Mouse (Mus musculus) heart, embryonic 16.5 days (tissue): ENCODE measurements at regions not wholly inside any gene's neighbourhood (a gene's known extent, or its start where the extent isn't known, plus 50 kb on each side); places are given as distances from the start of the nearest gene placed in this dataset.

Source experiments
- ATAC-seq: fragments of 200-750 bp; cut with Nextera tagmentation; replicated peaks from 2 replicates; pipeline ENCODE4 v1.8.0; 2017; ENCODE audit warnings: moderate number of reproducible peaks; ENCODE audit not compliant: insufficient read depth, low FRiP score; ENCODE audit errors: extremely low read depth
- H3K27ac ChIP-seq: fragments of 300-500 bp; sonication (generic); 2 replicates; pipeline ENCODE4 v1.5.1; 2014; ENCODE audit warnings: mild to moderate bottlenecking, low read length, control low read depth, moderate library complexity
- H3K27me3 ChIP-seq: fragments of 300-500 bp; sonication (generic); 2 replicates; pipeline ENCODE4 v1.6.1; 2014; ENCODE audit warnings: low read length, mixed read lengths; ENCODE audit not compliant: control insufficient read depth, insufficient read depth
- H3K36me3 ChIP-seq: fragments of 300-500 bp; sonication (generic); 2 replicates; pipeline ENCODE4 v1.6.1; 2014; ENCODE audit not compliant: control insufficient read depth, insufficient read depth
- H3K4me1 ChIP-seq: fragments of 300-500 bp; sonication (generic); 2 replicates; pipeline ENCODE4 v1.6.1; 2014; ENCODE audit warnings: low read length, mixed read lengths; ENCODE audit not compliant: control insufficient read depth, insufficient read depth
- H3K4me2 ChIP-seq: fragments of 300-500 bp; sonication (generic); 2 replicates; pipeline ENCODE4 v1.6.1; 2014; ENCODE audit warnings: low read depth, mild to moderate bottlenecking, control low read depth, low read length
- H3K4me3 ChIP-seq: fragments of 300-500 bp; sonication (generic); 2 replicates; pipeline ENCODE4 v1.5.1; 2014; ENCODE audit warnings: mild to moderate bottlenecking, control low read depth, low read length
- H3K9ac ChIP-seq: fragments of 300-500 bp; sonication (generic); 2 replicates; pipeline ENCODE4 v1.6.1; 2014; ENCODE audit warnings: low read length, control low read depth
- H3K9me3 ChIP-seq: fragments of 300-500 bp; sonication (generic); replicated peaks from 2 replicates; pipeline ENCODE4 v1.6.1; 2016; ENCODE audit warnings: low read length; ENCODE audit not compliant: control insufficient read depth
- WGBS: fragments of 180-500 bp; shearing (Covaris S2); extraction: QIAGEN DNeasy Blood & Tissue Kit; methylation state at CpG from one replicate; pipeline ENCODE4 v1.1.7; 2014; 5-methylcytosine and 5-hydroxymethylcytosine counted together

DNA sequence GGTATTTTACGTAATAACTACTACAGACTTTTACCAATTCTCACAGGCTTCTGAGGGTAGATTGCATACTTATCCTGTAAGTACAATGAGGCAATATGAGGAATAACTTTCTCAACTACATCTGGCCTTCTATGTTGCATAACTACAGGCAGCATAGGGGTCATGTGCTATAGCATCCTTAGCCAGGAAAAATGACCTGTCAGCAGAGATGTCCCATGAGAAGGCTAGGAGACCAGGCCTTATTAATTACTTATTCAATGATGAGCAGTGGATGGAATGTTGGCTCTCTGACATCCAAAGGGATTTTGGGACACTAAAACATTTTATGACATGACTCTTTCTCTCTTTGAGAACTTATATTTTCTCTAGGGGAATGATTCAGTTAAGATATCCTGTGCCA lies 873.9 kb downstream of the Kcnma1 start:
- Histone ChIP-seq H3K4me1 (no peaks in the 10 kb centered on the region), H3K9ac (no peak overlapping the region), H3K36me3 (no peaks in the 10 kb centered on the region), H3K9me3 (no peaks in the 10 kb centered on the region), H3K27ac (no peak overlapping the region), H3K4me3 (no peak overlapping the region), H3K27me3 (no peaks in the 10 kb centered on the region), H3K4me2 (no peak overlapping the region)
- 87% methylated on average over 1 of the region's 1 CpGs for WGBS
- no peak for ATAC-seq

DNA sequence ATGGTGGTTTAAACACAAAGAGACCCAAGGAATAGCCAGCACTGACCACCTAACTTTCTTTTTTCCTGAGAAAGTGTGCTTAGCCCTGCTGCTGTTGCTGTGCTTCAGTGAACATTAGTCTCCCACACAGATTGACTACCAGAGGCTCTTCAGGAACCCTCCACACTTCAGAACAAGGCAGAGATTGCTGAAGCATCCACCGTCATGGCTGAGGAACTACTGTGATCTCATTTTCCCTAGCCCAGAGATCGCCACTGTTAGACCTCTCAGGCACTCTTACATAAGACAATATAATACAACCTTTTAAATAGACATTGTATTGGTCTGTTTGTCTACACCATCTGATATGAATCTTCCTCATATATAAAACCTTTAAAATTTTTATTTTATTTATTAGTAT lies 879.6 kb downstream of the Kcnma1 start:
- 76% methylated on average over 2 of the region's 2 CpGs for WGBS
- no peak overlapping the region for H3K9ac ChIP-seq
- no peak overlapping the region for H3K4me3 ChIP-seq
- no peaks in the 10 kb centered on the region for H3K36me3 ChIP-seq
- no peak for ATAC-seq
- H3K9me3 ChIP-seq, result no peaks in the 10 kb centered on the region
- H3K27me3 ChIP-seq, result no peaks in the 10 kb centered on the region
- no peak overlapping the region for H3K27ac ChIP-seq
- H3K4me2 ChIP-seq, result no peak overlapping the region
- H3K4me1 ChIP-seq, result no peaks in the 10 kb centered on the region

DNA sequence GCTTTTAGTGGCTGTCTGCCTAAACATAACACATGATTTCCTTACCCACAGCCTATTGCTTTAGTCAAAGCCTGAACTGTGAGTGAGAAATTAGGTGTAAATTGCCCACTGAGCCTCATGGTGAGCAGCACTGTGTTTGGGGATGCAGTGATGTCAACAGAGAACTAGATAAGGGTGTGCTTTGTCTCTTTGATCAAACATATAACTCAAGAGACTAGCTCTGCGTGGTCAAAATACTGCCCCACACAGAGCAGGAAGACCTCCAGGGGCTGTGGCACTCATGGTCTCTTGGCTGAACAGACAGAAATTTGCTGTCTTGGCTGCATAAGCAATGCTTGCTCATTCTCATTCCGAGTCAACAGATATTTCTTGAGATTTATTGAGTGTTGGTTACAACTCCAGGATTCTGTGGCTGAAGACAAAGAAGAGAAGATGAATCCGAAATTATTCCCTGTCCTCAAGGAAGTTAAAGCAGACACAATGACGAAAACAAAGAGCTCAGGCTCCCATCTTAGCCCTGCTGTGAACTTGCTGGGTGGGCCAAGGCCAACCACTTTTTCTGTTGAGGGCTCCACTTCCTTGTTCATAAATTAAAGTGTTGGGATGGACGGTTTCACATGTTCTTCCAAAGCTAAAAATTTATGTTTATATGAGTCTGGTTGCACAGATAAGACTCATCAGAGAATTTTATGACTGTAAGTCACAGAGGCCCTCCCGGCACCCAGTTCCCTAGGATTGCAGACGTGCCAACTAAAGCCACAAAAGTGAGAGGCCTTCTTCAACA lies 882.4 kb downstream of the Kcnma1 start:
- no peaks in the 10 kb centered on the region for H3K36me3 ChIP-seq
- H3K4me2 ChIP-seq, result no peak overlapping the region
- ATAC-seq, result no peak
- no peaks in the 10 kb centered on the region for H3K27me3 ChIP-seq
- WGBS, result 59% methylated on average over 7 of the region's 7 CpGs
- no peaks in the 10 kb centered on the region for H3K9me3 ChIP-seq
- no peak overlapping the region for H3K9ac ChIP-seq
- no peak overlapping the region for H3K27ac ChIP-seq
- no peak overlapping the region for H3K4me3 ChIP-seq
- no peaks in the 10 kb centered on the region for H3K4me1 ChIP-seq

- no peak overlapping the region for H3K27ac ChIP-seq
- H3K36me3 ChIP-seq, result no peaks in the 10 kb centered on the region
- no peak overlapping the region for H3K9ac ChIP-seq
- no peak for ATAC-seq
- no peaks in the 10 kb centered on the region for H3K4me1 ChIP-seq
- no peaks in the 10 kb centered on the region for H3K9me3 ChIP-seq
- H3K27me3 ChIP-seq, result no peaks in the 10 kb centered on the region
- WGBS, result 72% methylated on average over 8 of the region's 8 CpGs
- no peak overlapping the region for H3K4me3 ChIP-seq
- H3K4me2 ChIP-seq, result no peak overlapping the region
Observed at GRCm38 (mm10) chr14:23115889-23116510, 898.3 kb downstream of the Kcnma1 start.

DNA sequence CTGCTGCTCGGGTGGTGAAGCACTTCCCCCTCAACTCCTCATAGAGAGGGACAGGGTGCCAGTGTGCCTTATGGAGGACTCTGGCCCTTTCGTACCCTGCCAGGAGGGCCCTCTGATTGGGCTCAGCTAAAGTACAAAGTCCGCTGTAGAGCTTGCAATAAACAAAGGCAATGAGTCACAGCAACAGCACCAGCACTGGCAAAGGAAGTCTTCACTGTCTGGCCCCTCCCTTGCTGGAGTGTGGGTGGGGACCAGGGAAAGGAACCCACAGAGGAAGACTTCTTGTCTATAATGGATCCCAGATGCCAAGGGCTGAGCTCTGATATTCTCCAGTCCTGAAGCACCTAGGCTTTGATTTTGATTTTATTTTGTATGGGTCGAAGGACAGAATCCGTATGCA lies 899.4 kb downstream of the Kcnma1 start:
- no peaks in the 10 kb centered on the region for H3K36me3 ChIP-seq
- no peak overlapping the region for H3K9ac ChIP-seq
- no peaks in the 10 kb centered on the region for H3K27me3 ChIP-seq
- no peaks in the 10 kb centered on the region for H3K9me3 ChIP-seq
- H3K4me1 ChIP-seq, result no peaks in the 10 kb centered on the region
- H3K4me2 ChIP-seq, result no peak overlapping the region
- WGBS, result 54% methylated on average over 5 of the region's 5 CpGs
- no peak for ATAC-seq
- no peak overlapping the region for H3K27ac ChIP-seq
- no peak overlapping the region for H3K4me3 ChIP-seq

DNA sequence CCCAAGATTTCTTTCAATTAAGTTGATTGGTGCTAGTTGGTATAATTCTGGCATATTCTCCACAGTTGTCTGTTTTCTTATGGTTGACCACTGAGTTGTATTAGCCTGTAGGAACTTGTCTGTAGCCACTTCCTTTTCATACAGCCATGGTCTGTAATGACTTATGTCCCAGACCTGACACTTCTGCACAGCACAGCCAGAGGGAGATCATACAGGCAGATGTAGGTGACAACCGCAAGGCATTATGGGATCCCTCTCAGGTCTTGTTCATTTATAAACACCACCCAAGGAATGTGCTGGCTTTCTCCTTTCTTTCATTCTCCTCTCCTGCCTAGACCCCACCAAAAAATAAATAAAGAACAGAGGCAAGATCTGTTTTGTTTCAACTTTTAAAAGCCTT lies 899.8 kb downstream of the Kcnma1 start:
- no peaks in the 10 kb centered on the region for H3K4me1 ChIP-seq
- 94% methylated on average over 1 of the region's 1 CpGs for WGBS
- no peak overlapping the region for H3K4me3 ChIP-seq

DNA sequence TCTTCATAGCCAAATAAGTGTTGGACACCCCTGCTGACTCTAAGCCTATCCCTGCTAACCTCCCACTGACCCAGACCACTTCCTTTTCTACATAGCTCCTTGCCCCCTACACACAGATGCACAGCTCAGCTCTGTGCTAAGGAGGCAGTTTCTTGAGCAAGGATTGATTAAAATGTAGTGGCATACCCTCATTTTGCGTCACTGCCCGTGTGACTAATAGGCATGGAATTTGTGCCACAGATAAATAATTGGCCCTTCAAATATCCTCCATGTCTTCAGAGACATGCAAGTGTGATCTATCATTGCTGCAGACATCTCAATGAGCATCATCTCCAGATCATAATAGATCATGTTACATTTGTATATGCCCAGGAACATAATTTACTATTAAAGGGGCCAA lies 901.9 kb downstream of the Kcnma1 start:
- 66% methylated on average over 2 of the region's 2 CpGs for WGBS
- no peak overlapping the region for H3K4me2 ChIP-seq
- no peaks in the 10 kb centered on the region for H3K27me3 ChIP-seq
- no peaks in the 10 kb centered on the region for H3K36me3 ChIP-seq
- no peak overlapping the region for H3K4me3 ChIP-seq
- H3K4me1 ChIP-seq, result no peaks in the 10 kb centered on the region
- H3K9ac ChIP-seq, result no peak overlapping the region
- no peaks in the 10 kb centered on the region for H3K9me3 ChIP-seq
- no peak for ATAC-seq
- H3K27ac ChIP-seq, result no peak overlapping the region

More for the DNA sequence above, 899.8 kb downstream of the Kcnma1 start:
- H3K9ac ChIP-seq, result no peak overlapping the region
- H3K27ac ChIP-seq, result no peak overlapping the region
- no peaks in the 10 kb centered on the region for H3K27me3 ChIP-seq
- no peak for ATAC-seq
- no peaks in the 10 kb centered on the region for H3K36me3 ChIP-seq
- no peaks in the 10 kb centered on the region for H3K9me3 ChIP-seq
- no peak overlapping the region for H3K4me2 ChIP-seq

DNA sequence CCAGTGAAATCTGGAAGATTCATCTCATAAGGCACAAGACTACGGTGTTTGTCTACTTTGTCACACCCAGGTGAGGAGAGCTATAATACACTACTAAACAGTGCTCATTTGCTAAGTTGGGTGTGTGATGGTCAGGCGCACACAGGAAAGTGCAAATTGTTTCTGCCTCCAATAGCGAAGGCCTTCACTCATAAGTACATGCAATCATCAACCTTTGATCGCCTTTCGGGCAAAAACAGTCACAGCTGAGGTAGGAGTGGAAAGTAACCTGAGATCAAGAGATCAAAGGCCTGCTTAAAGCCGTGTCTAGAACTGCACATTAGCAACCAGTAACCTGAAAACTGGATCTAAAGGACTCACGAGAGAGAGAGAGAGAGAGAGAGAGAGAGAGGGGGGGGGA lies 905.7 kb downstream of the Kcnma1 start:
- ATAC-seq, result no peak
- Histone ChIP-seq H3K4me2 (no peak overlapping the region), H3K9me3 (no peaks in the 10 kb centered on the region), H3K4me1 (no peaks in the 10 kb centered on the region), H3K4me3 (no peak overlapping the region), H3K27ac (no peak overlapping the region), H3K27me3 (no peaks in the 10 kb centered on the region), H3K36me3 (no peaks in the 10 kb centered on the region), H3K9ac (no peak overlapping the region)
- WGBS, result 83% methylated on average over 7 of the region's 7 CpGs

DNA sequence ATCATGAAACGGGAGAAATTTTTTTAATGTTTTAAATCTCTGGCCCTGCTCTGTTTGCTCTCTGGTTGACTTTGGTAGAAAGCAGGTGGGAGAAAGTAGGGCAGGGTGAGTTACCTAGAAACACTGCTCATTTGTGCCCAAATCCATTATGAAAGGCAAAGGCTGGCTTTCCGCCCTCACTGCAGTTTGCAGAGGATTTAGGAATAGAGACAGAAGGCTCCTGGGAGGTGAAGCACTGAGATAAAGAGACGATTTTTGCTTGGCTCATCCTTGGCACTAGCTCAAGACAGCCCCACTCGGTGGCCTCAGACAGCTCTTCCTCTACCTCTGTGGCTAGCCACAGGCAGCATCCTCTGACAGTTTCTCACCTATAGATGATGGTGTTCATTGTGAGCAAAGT lies 906.8 kb downstream of the Kcnma1 start:
- Histone ChIP-seq H3K9ac (no peak overlapping the region), H3K9me3 (no peaks in the 10 kb centered on the region), H3K4me2 (no peak overlapping the region), H3K36me3 (no peaks in the 10 kb centered on the region), H3K27me3 (no peaks in the 10 kb centered on the region), H3K4me1 (no peaks in the 10 kb centered on the region), H3K27ac (no peak overlapping the region), H3K4me3 (no peak overlapping the region)
- 67% methylated on average over 4 of the region's 4 CpGs for WGBS
- ATAC-seq, result no peak
